Mouse (Mus musculus): ENCODE measurements around the gene Tmprss12. TPM values are rescaled to one million over a fixed set of nuclear protein-coding genes. Genes with fewer than 3 reads are reported as not detected.

Tmprss12 gene
- 0.11 TPM in 1 of 2 replicates, not detected in the other for polyA plus RNA-seq (2015; fragmentation: Nextera tagmentation; extraction: Ambion mirVana)

DNA sequence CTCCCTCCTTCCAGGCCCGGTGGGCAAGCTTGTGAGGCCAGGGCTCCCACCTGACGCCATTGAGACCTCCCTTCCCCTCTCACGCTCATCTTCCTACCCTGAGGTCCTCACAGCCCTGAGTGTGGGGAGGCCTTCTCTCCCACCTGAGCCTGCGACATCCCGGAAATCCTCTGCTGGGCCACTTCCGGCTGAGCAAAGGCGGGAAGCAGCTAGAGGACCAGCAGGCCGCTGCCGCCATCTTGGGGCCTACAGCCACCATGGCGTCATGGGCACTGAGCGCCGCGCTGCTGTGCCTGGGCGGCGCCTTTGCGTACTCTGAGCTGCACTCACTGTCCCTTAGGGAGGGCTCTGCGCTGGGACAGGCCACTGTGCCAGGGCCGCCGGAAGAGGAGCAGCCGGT is at the start of gene Tmprss12:
Tmprss12 (plus strand) TSS at position 212 of the 400 bp plus-strand sequence.
- Histone ChIP-seq H3K9ac (ENCODE audit: low read length) (no peak within 1 kb of the TSS), H3K36me3 (ENCODE audit: control insufficient read depth, insufficient read depth, low read length) (no peaks in the 10 kb centered on the region), H3K4me1 (replicated peaks; ENCODE audit: control insufficient read depth, insufficient read depth) (no peaks in the 10 kb centered on the region), H3K27ac (replicated peaks) (no peak within 1 kb of the TSS), H3K9me3 (ENCODE audit: control insufficient read depth, low read length) (no peaks in the 10 kb centered on the region), H3K4me3 (ENCODE audit: low read depth, low read length) (no peak within 1 kb of the TSS), H3K27me3 (ENCODE audit: control insufficient read depth, insufficient read depth, low read length) (no peaks in the 10 kb centered on the region), H3K4me2 (replicated peaks; ENCODE audit: low read depth) (no peak within 1 kb of the TSS)
- WGBS, result 98% methylated on average over 20 of the region's 20 CpGs
- ATAC-seq (ENCODE audit: low FRiP score, low TSS enrichment), result no peak
- TF ChIP-seq EP300 (optimal IDR thresholded peaks at IDR 0.05) (no peak), CTCF (IDR thresholded peaks at IDR 0.05; ENCODE audit: low read depth) (no peak)
- no peak for DNase-seq (ENCODE audit: low spot score)

DNA sequence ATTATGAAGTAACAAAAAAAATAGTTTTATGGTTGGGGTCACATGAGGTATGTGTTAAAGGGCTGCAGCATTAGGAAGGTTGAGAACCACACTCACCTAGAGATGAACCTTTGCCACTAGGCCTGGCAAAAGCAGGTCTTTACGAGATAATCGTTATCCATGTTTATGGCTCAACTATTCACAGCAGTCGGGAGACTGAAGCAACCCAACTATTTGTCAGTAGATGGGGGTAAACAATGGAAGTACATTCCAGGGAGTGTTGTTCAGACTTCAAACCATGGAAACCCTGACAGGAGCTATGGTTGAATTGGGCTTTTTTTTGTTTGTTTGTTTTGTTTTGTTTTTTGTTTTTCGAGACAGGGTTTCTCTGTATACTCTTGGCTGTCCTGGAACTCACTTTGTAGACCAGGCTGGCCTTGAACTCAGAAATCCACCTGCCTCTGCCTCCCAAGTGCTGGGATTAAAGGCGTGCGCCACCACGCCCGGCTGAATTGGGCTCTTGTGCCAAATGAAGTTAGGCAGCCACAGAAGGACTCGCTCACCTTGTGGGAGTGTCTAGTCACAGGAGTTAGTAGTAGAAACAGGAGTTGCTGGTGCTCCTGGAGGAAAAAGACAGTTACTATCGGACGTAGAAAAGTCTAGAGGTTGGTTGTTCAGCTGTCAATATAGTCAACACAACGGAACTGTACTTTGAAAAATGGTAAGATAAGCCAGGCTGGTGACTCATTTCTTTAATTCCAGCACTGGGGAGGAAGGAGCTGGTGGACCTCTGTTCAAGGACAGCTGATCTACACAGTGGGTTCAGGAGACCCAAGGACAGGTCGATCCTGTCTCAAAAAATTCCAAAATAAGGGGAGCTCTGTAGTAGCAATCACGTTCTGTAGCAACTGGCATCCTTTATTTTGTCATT is 48.8 kb upstream of the Tmprss12 start:
- TF ChIP-seq EP300 (optimal IDR thresholded peaks at IDR 0.05) (no peak), CTCF (IDR thresholded peaks at IDR 0.05; ENCODE audit: low read depth) (no peak)
- H3K36me3 ChIP-seq (ENCODE audit: control insufficient read depth, insufficient read depth, low read length), result 0 out of 2 replicates have a peak, but pooled peaks cover 5% of the 10 kb centered on the region
- no peak overlapping the region for H3K4me3 ChIP-seq (ENCODE audit: low read depth, low read length)
- DNase-seq (ENCODE audit: low spot score) (no peak), ATAC-seq (ENCODE audit: low FRiP score, low TSS enrichment) (no peak)
- H3K9ac ChIP-seq (ENCODE audit: low read length), result no peak overlapping the region
- H3K27ac ChIP-seq (replicated peaks), result no peak overlapping the region
- H3K27me3 ChIP-seq (ENCODE audit: control insufficient read depth, insufficient read depth, low read length), result no peaks in the 10 kb centered on the region
- H3K9me3 ChIP-seq (ENCODE audit: control insufficient read depth, low read length), result no peaks in the 10 kb centered on the region
- no peak overlapping the region for H3K4me2 ChIP-seq (replicated peaks; ENCODE audit: low read depth)
- 73% methylated on average over 14 of the region's 14 CpGs for WGBS
- H3K4me1 ChIP-seq (replicated peaks; ENCODE audit: control insufficient read depth, insufficient read depth), result no peaks in the 10 kb centered on the region

DNA sequence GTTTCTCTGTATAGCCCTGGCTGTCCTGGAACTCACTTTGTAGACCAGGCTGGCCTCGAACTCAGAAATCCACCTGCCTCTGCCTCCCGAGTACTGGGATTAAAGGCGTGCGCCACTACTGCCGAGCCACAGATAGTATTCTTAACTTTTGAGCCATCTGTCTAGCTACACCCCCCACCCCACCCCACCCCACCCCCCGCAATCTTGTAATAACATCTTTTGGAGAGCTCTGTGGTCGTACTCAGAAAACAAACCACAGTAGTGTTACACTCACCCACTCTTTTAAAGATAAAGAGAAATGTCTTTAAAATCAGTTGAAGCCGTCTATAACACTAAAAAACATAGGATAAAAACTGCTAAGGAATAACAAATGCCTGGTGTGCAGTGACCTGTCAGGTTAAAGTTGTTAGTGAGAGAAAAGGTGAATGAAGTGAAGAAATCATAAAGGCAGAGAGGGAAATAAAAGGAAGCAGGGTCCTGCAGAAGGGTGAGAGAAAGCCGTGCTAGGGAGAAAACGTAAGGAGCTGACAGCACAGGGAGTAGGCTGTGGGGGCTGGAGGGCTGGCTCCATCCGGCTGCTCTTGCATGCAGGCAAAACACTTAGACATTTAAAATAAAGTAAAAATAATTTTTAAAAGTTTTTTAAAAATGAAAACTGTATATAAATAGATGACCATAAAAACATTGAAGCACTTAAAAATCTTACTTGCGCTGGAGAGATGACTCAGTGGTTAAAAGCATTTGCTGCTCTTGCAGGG is 45.2 kb upstream of the Tmprss12 start:
- no peak for DNase-seq (ENCODE audit: low spot score)
- TF ChIP-seq EP300 (optimal IDR thresholded peaks at IDR 0.05) (no peak), CTCF (IDR thresholded peaks at IDR 0.05; ENCODE audit: low read depth) (no peak)
- WGBS, result 91% methylated on average over 12 of the region's 12 CpGs

GRCm38 (mm10) chr15:100236952-100237351 is 43.7 kb upstream of the Tmprss12 start:
- TF ChIP-seq CTCF (IDR thresholded peaks at IDR 0.05; ENCODE audit: low read depth), result no peak
- TF ChIP-seq EP300 (optimal IDR thresholded peaks at IDR 0.05), result no peak
- Histone ChIP-seq H3K27me3 (ENCODE audit: control insufficient read depth, insufficient read depth, low read length) (no peaks in the 10 kb centered on the region), H3K36me3 (ENCODE audit: control insufficient read depth, insufficient read depth, low read length) (peaks cover 5% of the 10 kb centered on the region; the same call in 1 of the 2 replicates), H3K4me2 (replicated peaks; ENCODE audit: low read depth) (no peak overlapping the region), H3K27ac (replicated peaks) (no peak overlapping the region), H3K9ac (ENCODE audit: low read length) (no peak overlapping the region), H3K9me3 (ENCODE audit: control insufficient read depth, low read length) (no peaks in the 10 kb centered on the region), H3K4me1 (replicated peaks; ENCODE audit: control insufficient read depth, insufficient read depth) (no peaks in the 10 kb centered on the region; the same call in 1 of the 2 replicates), H3K4me3 (ENCODE audit: low read depth, low read length) (no peak overlapping the region)
- WGBS, result 81% methylated on average over 6 of the region's 6 CpGs
- no peak for ATAC-seq (ENCODE audit: low FRiP score, low TSS enrichment)
- DNase-seq (ENCODE audit: low spot score), result no peak

More for the DNA sequence above, 45.2 kb upstream of the Tmprss12 start:
- H3K27ac ChIP-seq (replicated peaks), result no peak overlapping the region
- H3K36me3 ChIP-seq (ENCODE audit: control insufficient read depth, insufficient read depth, low read length), result peaks cover 5% of the 10 kb centered on the region; the same call in 1 of the 2 replicates
- no peak overlapping the region for H3K4me3 ChIP-seq (ENCODE audit: low read depth, low read length)
- H3K4me2 ChIP-seq (replicated peaks; ENCODE audit: low read depth), result no peak overlapping the region
- no peaks in the 10 kb centered on the region; the same call in 1 of the 2 replicates for H3K4me1 ChIP-seq (replicated peaks; ENCODE audit: control insufficient read depth, insufficient read depth)
- no peak for ATAC-seq (ENCODE audit: low FRiP score, low TSS enrichment)
- no peaks in the 10 kb centered on the region for H3K27me3 ChIP-seq (ENCODE audit: control insufficient read depth, insufficient read depth, low read length)
- no peaks in the 10 kb centered on the region for H3K9me3 ChIP-seq (ENCODE audit: control insufficient read depth, low read length)
- no peak overlapping the region for H3K9ac ChIP-seq (ENCODE audit: low read length)

DNA sequence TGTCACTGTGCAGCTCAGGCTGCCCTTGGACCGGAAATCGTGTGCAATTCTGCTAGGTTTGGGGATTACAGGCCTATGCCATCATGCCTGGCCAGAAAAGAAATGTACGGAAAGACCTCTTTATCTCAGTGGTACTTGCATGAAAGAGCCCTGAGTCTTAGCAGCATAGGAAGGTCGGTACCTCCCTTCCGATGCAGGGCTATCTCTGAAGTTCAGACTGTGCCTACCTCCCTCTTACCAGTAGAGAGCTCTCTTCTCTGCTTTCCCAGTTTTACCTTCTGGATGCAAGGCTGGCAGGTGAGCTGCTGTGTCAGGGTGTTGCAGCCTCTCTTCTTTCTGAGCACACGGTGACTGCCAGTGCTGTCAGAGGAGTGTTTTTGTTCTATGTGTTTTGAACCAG is 38.9 kb upstream of the Tmprss12 start:
- Histone ChIP-seq H3K4me1 (replicated peaks; ENCODE audit: control insufficient read depth, insufficient read depth) (no peaks in the 10 kb centered on the region; the same call in 1 of the 2 replicates), H3K36me3 (ENCODE audit: control insufficient read depth, insufficient read depth, low read length) (peaks cover 6% of the 10 kb centered on the region; the same call in 1 of the 2 replicates), H3K9me3 (ENCODE audit: control insufficient read depth, low read length) (no peaks in the 10 kb centered on the region), H3K4me2 (replicated peaks; ENCODE audit: low read depth) (no peak overlapping the region), H3K9ac (ENCODE audit: low read length) (no peak overlapping the region), H3K27ac (replicated peaks) (no peak overlapping the region), H3K4me3 (ENCODE audit: low read depth, low read length) (no peak overlapping the region), H3K27me3 (ENCODE audit: control insufficient read depth, insufficient read depth, low read length) (no peaks in the 10 kb centered on the region)
- ATAC-seq (ENCODE audit: low FRiP score, low TSS enrichment) (no peak), DNase-seq (ENCODE audit: low spot score) (no peak)
- TF ChIP-seq EP300 (optimal IDR thresholded peaks at IDR 0.05) (no peak), CTCF (IDR thresholded peaks at IDR 0.05; ENCODE audit: low read depth) (no peak)
- 92% methylated on average over 6 of the region's 6 CpGs for WGBS
